Mouse (Mus musculus) spleen, postnatal 10 days (tissue): Measurements from ENCODE around the gene 1110008P14Rik.
A peak's percentile ranks its signal among the peaks of the same experiment; 100 is the strongest.
"Not testable (repeated sequence)": the region's sequence is repeated elsewhere in the genome, so short reads cannot be mapped to it uniquely, and the experiment has no call there.

ENCODE experiments used
- DNase-seq, 2 experiments: peaks; one replicate each; pipeline ENCODE4 v3.0.0; 2021 to 2022; ENCODE audit warnings: low spot score in 2 of 2

1110008P14Rik gene

GRCm38 (mm10) chr2:32363376-32364106 lies 18.2 kb downstream of the 1110008P14Rik start:
- peak in 1 of 2 experiments; percentile 43 for DNase-seq

- peak; percentile 92 to 97 for DNase-seq
These were observed 18.9 kb downstream of the 1110008P14Rik start for GRCm38 (mm10) chr2:32362817-32363340.

- not testable (repeated sequence) for DNase-seq
These were observed 19.5 kb downstream of the 1110008P14Rik start for GRCm38 (mm10) chr2:32362274-32362673.

DNA sequence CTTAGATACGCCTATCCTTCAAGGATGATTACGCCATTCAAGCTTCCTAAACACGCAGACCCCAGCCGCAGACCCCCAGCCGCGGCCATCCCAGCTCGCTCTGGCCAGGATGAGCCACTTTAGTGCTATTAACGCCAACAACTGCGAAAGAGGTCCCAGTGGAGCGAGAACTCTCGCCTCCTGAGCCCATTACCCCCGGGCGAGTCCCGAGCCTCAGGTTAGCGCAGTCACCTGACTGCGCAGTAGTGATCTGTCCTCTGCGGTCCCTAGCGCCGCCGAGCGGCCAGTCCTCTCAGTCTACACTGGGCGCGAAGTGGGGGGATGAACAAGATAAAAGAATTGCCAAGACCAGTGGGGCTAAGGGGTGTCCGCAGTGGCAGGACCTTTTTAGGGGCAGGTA lies 20.3 kb downstream of the 1110008P14Rik start:
- peak; percentile 80 to 89 for DNase-seq

DNA sequence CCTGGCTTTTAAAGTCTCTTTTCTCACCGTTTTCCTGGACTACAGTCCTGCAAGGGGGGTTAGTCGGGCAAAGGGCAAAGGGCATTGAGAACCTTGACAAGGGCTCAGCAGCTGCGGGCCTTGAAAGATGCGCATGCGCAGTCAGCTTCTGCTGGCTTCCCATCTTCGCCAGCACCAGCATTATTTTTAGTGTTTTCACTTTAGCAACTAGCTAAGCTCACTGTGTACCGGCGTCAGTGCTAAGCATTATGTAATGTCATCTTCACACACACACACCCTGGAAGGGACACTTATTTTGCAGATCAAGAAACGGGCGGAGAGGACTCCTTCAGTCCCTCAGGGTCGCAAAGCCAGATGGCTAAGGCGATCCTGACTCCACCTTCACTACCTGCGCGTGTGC lies 21.0 kb downstream of the 1110008P14Rik start:
- peak; percentile 62 to 78 for DNase-seq

GRCm38 (mm10) chr2:32358381-32358780 lies 23.4 kb downstream of the 1110008P14Rik start:
- no peak for DNase-seq

GRCm38 (mm10) chr2:32357710-32358109 lies 24.0 kb downstream of the 1110008P14Rik start:
- DNase-seq = no peak

GRCm38 (mm10) chr2:32356216-32356615 lies 25.5 kb downstream of the 1110008P14Rik start:
- DNase-seq = no peak

DNA sequence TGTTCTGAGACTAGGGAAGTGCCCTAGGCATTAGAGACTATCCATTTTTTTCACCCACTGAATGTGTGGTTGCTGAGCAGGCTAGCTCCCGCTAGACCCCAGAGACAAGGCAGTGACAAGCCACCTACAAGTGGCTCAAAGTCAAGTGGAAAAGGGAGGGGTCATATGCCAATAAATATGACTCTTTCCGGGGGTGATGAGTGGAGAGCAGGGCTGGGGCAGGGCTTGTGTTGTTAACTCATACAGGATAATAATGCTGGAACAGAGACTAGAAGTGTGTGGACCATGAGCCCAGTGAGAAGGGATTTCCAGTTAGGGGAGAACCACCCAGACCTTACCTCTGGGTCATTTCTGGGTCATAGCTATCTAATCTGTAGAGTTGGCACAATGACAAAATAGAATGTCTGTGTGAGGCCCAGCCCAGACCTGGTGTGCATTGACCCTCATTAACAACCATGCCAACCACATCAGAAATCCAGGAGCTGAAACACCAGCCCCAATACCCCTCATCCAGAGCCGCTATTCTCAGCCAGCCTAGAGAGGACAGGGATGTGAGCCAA lies 27.3 kb downstream of the 1110008P14Rik start:
- no peak for DNase-seq

DNA sequence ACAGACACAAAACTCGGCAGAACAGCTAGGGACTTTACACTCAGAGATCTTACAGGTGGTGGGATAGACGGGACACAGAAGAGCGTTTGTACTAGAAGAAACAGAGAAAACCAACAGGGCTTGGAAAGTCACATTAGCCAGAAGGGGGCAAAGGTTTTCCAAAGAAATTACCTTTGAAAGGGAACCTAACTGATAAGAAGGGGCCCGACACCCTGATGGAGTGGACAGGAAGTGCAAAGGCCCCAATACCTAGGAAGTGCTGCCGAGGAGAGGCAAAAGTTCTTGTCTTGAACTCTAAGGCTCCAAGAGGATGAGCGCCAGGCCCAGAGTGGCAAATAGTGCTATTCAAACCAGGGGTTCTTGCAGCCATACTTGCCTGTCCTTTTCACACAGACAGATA lies 27.9 kb downstream of the 1110008P14Rik start:
- DNase-seq = no peak

DNA sequence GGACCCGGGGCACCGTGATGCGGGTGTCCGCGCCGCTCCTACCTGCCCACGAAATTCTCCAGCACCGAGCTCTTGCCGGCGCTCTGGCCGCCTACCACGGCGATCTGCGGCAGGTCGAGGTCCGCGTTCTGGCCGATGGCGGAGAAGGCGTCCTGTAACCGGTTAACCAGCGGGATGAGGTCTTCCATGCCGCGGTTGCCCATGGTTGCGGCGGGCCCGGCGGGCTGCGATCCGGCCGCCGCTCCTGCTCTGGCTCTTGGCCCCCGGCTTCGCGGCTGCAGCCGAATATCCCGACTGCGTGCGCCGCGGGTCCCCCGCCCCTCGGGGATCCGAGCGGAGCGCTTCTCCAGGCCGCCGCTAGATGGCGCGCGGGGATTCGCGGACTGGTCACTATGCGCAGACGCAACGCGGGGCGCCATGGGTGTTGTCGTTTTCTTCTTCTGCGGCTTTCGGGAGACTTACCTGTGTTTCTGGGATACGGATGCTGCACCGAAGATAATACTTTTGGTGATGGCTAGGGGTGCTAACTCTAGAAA lies 28.7 kb downstream of the 1110008P14Rik start, which contains the start of gene Dnm1:
TSS of gene Dnm1 (minus strand) at position 332 of the 536 bp plus-strand sequence.
- DNase-seq = peak; percentile 92 to 93

GRCm38 (mm10) chr2:32352151-32353006 lies 29.4 kb downstream of the 1110008P14Rik start, which contains the start of gene Ciz1:
Gene Ciz1 (plus strand): TSS chr2:32352327.
- no peak for DNase-seq

DNA sequence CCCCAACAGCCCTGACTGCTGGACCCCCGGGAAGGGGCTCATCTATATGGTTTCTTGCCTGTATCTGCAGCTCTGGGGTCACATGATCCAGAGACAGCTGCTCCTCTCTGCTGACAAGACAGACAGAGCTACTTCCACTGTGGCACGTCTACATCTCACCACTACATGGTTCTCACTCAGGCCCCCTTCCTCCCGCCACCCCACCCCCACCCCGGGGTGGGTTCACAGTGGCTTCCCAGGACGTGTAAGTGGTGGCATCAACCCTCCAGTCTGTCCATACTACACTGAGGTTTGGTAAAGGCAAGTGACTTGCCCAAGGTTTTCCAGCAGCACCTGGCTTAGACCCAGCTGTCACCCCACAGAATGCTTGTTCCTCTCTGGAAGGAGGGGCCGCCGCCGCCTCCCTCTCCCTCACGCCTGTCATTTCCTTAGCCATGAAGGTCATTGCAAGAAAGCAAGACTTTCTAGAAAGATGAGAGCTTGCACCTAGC lies 30.2 kb downstream of the 1110008P14Rik start:
- DNase-seq = no peak

GRCm38 (mm10) chr2:32350471-32351051 lies 31.2 kb downstream of the 1110008P14Rik start:
- DNase-seq = no peak

DNA sequence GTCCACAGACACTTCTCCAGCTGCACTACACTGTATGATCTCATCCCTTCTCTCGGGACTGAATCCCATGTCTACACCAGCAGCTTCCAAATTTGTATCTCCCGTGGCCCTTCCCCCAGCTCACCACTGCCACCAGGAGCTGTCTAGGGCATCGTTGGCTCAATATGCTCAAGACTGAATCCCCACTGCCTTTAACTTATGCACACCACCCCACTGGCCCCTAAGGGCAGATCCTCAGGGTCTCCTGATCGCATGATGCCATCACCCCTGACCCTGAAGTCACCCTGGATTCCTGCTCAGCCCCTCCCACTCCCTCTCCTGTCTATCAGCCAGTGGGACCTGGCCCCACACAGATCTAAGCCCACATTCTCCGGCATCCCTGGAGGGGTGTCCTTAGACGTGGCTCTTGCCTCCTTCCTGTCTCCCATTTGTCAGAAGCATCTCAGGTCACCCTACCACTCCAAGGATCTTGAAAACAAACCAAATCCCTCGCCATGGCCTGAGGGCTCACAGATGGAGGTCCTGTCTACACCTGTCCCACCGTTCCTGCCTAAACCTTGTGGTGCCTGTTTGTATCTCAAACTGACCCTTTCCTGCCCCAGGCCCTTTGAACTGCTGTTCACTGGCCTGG lies 32.0 kb downstream of the 1110008P14Rik start:
- no peak for DNase-seq

DNA sequence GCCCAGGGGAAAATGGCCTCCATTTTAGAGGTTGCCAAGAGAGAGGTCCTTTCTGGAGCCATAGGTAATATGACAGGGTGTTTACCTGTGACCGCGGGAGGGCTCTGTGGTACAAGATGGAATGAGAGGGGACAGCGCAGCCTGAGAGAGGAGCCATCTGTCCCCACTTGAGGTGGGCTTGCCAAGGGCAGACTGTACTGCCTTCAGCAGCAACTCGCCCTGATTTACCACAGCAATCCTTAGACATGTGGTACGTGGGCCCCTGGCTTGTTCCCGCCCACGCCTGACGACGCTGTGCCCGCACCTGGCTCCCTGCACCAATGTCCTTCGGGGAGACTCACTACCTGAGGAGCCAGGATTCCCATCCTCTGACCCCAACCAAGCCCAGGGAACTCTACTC lies 33.4 kb downstream of the 1110008P14Rik start:
- no peak for DNase-seq

DNA sequence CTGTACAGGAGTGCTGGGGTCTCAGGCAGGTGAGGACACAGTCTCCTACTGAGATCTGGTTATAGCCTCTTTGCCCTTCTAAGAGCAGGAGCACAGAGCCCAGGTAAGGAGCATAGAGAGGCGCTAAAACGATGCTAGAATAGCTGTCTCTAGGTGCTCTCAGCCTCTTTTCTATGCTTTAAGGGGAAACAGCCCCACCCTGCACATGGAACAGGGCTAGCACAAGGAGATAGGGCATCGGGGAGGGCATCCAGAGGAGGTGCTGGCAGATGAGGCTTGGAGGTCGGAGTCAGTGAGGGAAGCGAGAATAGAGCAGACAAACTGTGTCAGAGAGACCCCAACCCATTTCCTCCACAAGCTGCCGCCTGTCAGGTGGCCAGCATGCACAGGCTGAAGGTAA lies 34.7 kb downstream of the 1110008P14Rik start:
- DNase-seq = no peak

GRCm38 (mm10) chr2:32344598-32345321 lies 37.0 kb downstream of the 1110008P14Rik start:
- DNase-seq = no peak

- DNase-seq = no peak
These were observed 37.7 kb downstream of the 1110008P14Rik start for GRCm38 (mm10) chr2:32344056-32344455.

DNA sequence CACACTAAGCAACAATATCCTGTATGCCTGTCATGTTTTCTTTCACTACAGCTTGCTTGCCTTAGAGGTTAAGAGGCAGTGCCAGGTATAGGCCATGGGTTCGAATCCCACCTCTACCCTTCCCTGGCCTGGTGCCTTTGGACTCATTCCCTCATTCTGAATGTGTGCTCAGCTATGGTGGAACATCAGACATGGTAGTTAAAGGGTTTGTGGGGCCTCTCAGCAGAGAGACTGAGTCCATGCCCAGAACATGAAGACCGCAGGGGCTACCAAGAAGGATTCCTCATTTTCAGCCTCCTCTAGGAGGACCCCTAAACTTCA lies 38.4 kb downstream of the 1110008P14Rik start:
- no peak for DNase-seq
